Mouse (Mus musculus): ENCODE measurements around the gene Wwc2. TPM values are rescaled to one million over a fixed set of nuclear protein-coding genes. Genes with fewer than 3 reads are reported as not detected.

Gene Wwc2
- total RNA-seq, 1 experiment from 2014 or later = 3.0 TPM

- no peak for ATAC-seq (replicated peaks; ENCODE audit: insufficient number of reproducible peaks, low FRiP score, low TSS enrichment, poor library complexity, severe bottlenecking)
Observed at GRCm38 (mm10) chr8:47948836-47949235, 41.9 kb downstream of the Wwc2 start.

DNA sequence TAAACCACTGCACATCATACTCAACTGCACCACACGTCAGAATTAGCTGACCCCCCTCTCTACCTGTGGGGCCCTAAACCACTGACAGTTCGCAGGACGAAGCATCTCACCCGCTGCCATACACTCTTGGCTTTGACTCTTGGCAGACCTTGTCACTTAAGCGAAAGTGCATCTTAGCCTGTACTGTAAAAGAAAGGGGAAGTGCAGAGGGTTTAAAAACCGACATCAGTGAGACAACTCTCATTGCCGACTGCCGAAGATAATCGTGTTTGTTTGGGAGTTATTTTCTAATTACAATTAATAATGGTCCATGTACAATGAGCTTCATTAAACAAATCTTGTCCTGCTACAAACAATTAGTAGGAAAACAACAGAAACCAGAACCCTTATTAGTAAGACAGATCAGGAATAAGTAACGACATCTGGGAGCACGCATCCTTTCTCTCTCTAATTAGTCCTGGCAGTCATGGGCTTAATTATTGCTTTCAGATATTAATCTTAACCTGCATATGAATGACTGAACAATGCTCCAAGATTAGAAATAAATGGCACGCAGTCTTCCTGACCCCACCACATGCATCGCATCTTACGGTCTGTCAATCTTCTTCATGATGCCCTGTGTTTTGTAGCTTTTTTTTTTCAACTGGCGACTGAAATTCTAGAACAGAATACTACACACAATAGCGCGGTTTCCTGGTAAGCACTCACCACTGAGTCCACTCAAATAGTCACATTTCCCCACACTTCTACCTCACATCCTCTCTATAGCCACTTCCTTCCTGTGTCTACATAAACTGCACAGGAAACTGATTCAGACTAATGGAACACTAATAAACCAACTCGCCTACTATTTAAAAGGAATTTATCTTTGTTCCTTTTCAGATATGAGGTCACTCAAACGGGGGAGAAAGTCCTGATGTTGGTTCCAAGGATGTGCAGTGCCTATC lies 42.8 kb downstream of the Wwc2 start:
- peak; percentile 61 for ATAC-seq (replicated peaks; ENCODE audit: insufficient number of reproducible peaks, low FRiP score, low TSS enrichment, poor library complexity, severe bottlenecking)

- peak; percentile 33; the same call in 1 of the 2 replicates for ATAC-seq (replicated peaks; ENCODE audit: insufficient number of reproducible peaks, low FRiP score, low TSS enrichment, poor library complexity, severe bottlenecking)
Observed at GRCm38 (mm10) chr8:47943049-47943448, 47.7 kb downstream of the Wwc2 start.

- ATAC-seq (replicated peaks; ENCODE audit: insufficient number of reproducible peaks, low FRiP score, low TSS enrichment, poor library complexity, severe bottlenecking) = no peak
Observed at GRCm38 (mm10) chr8:47941028-47941427, 49.7 kb downstream of the Wwc2 start.

DNA sequence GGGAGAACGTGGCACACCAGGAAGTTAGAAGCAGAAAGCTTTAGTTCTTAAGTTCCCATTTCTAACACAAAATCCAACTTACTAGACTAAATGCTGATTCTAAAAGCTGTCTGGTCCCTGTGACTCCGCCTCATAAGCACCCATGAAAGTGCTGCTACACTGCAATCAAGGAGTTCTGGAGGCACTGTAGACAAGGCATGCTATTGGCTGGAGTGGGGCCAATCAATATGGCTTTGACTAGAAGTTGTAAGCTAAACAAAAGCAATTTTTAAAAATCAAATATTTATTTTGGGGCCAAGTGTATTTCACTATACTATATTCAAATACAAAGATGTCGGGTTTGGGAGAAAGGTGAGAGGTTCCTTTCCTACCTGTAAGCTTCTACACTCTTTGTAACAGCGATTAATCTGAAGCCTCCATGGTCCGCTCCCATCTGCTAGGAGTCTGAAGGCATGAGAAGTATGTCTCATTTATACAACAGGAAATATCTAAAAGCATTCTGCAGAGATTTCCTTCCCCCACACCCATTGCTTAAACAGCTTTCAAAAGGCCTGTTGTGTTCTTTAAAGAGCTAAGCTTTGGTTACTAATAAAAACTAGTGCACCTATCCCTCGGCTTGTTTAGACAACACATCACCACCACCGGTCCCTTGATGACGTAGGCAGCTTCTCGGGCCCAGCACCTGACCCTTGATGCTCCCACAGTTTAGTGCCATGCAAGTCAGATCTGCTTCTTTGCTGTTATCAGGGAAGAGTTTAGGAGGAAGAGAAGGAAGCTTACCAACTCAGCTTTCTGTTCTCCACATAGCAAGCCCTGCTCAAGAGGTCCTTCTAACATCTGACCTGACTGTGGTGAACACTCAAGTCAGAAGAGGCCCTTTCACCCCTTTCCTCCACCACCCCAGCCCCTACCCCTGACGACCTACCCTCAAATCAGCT lies 50.5 kb downstream of the Wwc2 start:
- no peak for ATAC-seq (replicated peaks; ENCODE audit: insufficient number of reproducible peaks, low FRiP score, low TSS enrichment, poor library complexity, severe bottlenecking)

DNA sequence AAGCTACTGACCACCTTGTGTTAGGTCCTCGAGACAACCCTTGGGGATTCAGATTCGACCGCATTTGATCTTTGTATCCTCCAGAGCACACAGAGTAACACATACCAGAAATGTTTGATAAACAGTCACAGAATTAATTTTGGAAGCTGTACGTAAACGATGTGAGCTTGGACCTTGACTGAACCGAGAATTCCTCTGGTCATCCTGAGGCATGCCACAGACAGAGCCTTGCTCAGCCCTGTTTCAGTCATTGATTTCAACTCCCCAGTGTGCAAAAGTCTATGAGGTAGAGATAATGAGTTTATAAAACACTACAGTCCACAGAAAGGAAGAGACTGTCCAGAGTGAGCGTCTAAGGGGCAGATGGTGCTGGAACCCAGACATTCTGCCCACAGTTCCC lies 51.5 kb downstream of the Wwc2 start:
- no peak for ATAC-seq (replicated peaks; ENCODE audit: insufficient number of reproducible peaks, low FRiP score, low TSS enrichment, poor library complexity, severe bottlenecking)

DNA sequence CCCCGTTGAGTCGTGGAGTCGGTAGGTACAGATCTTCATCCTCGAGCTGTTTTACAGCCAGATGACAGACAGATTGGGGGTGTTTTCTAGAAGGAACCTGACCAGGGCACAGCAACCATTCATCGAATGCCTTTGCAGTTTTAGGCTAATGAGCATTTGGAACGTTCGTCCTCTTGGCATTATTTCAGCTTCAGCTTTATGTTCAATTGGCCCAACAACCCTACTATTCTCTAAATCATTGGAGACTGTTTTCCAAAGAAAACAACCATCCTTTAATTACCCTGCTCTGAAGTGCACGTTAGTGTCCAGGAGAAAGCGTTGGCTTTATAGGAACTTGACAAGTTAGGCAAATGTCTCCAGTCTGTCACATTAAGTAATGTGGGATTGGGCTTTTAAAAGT lies 54.3 kb downstream of the Wwc2 start:
- no peak for ATAC-seq (replicated peaks; ENCODE audit: insufficient number of reproducible peaks, low FRiP score, low TSS enrichment, poor library complexity, severe bottlenecking)

GRCm38 (mm10) chr8:47935461-47935860 lies 55.3 kb downstream of the Wwc2 start:
- no peak for ATAC-seq (replicated peaks; ENCODE audit: insufficient number of reproducible peaks, low FRiP score, low TSS enrichment, poor library complexity, severe bottlenecking)

- ATAC-seq (replicated peaks; ENCODE audit: insufficient number of reproducible peaks, low FRiP score, low TSS enrichment, poor library complexity, severe bottlenecking) = no peak
Observed at GRCm38 (mm10) chr8:47933087-47933486, 57.6 kb downstream of the Wwc2 start.

- ATAC-seq (replicated peaks; ENCODE audit: insufficient number of reproducible peaks, low FRiP score, low TSS enrichment, poor library complexity, severe bottlenecking) = no peak
Observed at GRCm38 (mm10) chr8:47932028-47932790, 58.5 kb downstream of the Wwc2 start.

DNA sequence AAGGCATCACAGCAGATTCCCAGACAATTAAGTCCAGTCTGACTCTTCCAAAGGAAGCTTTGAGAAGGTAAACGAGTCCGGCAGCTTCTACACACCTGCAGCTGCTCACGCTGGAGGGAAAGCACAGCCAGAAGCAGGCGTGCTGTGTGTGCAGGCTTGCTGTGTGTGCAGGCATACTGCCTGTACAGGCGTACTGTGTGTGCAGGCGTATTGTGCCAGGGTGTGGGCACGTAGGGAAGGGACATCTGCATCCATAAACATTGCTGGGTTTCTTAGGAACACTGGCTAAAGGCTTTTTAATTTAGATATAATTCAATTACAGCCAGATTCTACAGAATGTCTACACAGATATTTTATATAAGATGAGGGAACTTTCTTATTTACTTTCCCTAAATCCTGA lies 59.4 kb downstream of the Wwc2 start:
- ATAC-seq (replicated peaks; ENCODE audit: insufficient number of reproducible peaks, low FRiP score, low TSS enrichment, poor library complexity, severe bottlenecking) = no peak

- ATAC-seq (replicated peaks; ENCODE audit: insufficient number of reproducible peaks, low FRiP score, low TSS enrichment, poor library complexity, severe bottlenecking) = no peak
Observed at GRCm38 (mm10) chr8:47929615-47930014, 61.1 kb downstream of the Wwc2 start.

GRCm38 (mm10) chr8:47928604-47929185 lies 62.0 kb downstream of the Wwc2 start:
- ATAC-seq (replicated peaks; ENCODE audit: insufficient number of reproducible peaks, low FRiP score, low TSS enrichment, poor library complexity, severe bottlenecking) = no peak

- no peak for ATAC-seq (replicated peaks; ENCODE audit: insufficient number of reproducible peaks, low FRiP score, low TSS enrichment, poor library complexity, severe bottlenecking)
Observed at GRCm38 (mm10) chr8:47924921-47925320, 65.8 kb downstream of the Wwc2 start.

- no peak for ATAC-seq (replicated peaks; ENCODE audit: insufficient number of reproducible peaks, low FRiP score, low TSS enrichment, poor library complexity, severe bottlenecking)
Observed at GRCm38 (mm10) chr8:47922816-47923215, 67.9 kb downstream of the Wwc2 start.

DNA sequence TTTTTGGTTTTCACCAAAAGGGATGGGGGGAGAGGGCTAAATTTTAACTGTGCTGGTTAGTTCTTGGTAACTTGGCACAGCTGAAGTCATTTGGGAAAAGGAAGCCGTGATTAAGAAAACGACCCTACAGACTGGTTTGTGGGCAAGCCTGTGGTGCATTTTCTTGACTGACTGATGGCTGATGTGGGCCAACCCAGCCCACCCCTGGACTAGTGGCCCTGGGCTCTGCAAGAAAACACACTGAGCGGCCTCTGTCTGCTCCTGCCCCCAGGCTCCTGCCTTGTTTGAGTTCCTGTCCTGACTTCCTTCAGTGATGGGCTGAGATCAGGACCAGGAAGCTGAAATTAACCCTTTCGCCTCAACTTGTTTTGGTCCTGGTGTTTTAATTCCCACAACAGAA lies 68.7 kb downstream of the Wwc2 start:
- ATAC-seq (replicated peaks; ENCODE audit: insufficient number of reproducible peaks, low FRiP score, low TSS enrichment, poor library complexity, severe bottlenecking) = no peak

DNA sequence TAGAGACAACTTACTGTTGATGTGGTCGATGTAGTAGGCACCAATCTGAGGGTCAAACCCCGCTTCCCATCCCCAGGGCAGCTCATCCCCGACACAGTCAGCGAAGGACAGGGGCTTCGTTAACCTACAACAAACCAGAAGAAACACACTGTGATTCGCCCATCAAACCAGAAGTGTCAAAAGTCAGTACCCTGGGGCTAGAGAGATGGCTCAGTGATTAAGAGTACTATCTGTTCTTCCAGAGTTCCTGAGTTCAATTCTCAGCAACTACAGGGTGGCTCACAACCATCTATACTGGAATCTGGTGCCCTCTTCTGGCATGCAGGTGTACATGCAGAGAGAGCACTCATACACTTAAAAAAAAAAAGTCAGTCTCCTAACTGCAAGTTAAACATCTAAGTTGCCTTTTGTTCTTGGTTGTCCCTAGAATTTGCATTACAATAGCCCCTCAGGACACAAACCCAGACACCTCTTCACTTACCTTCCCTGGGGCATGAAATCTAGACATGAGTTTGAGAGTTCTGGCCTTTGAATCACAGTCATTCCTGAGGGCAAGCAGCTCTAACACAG lies 70.1 kb downstream of the Wwc2 start:
- ATAC-seq (replicated peaks; ENCODE audit: insufficient number of reproducible peaks, low FRiP score, low TSS enrichment, poor library complexity, severe bottlenecking) = no peak
